Comparison of ENCODE assay signal across 16 mouse cellular contexts in genomic region chr4:120886811-120887210, GRCm38 (mm10). TPM values are rescaled to one million over a fixed set of nuclear protein-coding genes. Genes with fewer than 3 reads are reported as not detected.
DNase-seq lines count a peak whose midpoint lies in the region; ATAC-seq lines count a peak whose summit lies in the region.
"Had no signal": no experiment of that assay in that cellular context is flagged by ENCODE, and none has a peak within 500 bp of the region (broad histone marks: within the 10 kb centered on the region; RNA-seq: fewer than 3 reads in every experiment).

No protein-coding gene starts in this region.

- ATAC-seq in midbrain, embryonic 11.5 days (ENCODE audit: low FRiP score), result no peak
- ATAC-seq in midbrain, embryonic 15.5 days (replicated peaks), result no peak
- ATAC-seq: forebrain, embryonic 14.5 days; forebrain, embryonic 16.5 days had no signal

- H3K4me3 ChIP-seq in midbrain, embryonic 11.5 days (ENCODE audit: low read depth, low read length), result no peak overlapping the region
- H3K4me3 ChIP-seq in midbrain, embryonic 15.5 days, result no peak overlapping the region
- H3K4me3 ChIP-seq: embryonic facial prominence, embryonic 13.5 days; embryonic facial prominence, embryonic 15.5 days; erythroblast, embryonic 14.5 days; forebrain, embryonic 10.5 days; forebrain, embryonic 12.5 days had no signal

- H3K27ac ChIP-seq in midbrain, embryonic 11.5 days (ENCODE audit: low read depth, low read length), result no peak overlapping the region
- H3K27ac ChIP-seq in midbrain, embryonic 15.5 days, result no peak overlapping the region
- H3K27ac ChIP-seq: embryonic facial prominence, embryonic 13.5 days; embryonic facial prominence, embryonic 15.5 days; forebrain, embryonic 10.5 days; forebrain, embryonic 12.5 days had no signal

- H3K9ac ChIP-seq in midbrain, embryonic 11.5 days (ENCODE audit: low read length), result no peak overlapping the region
- H3K9ac ChIP-seq in midbrain, embryonic 15.5 days, result no peak overlapping the region
- H3K9ac ChIP-seq: embryonic facial prominence, embryonic 13.5 days; embryonic facial prominence, embryonic 15.5 days; forebrain, embryonic 12.5 days had no signal

- H3K36me3 ChIP-seq in midbrain, embryonic 11.5 days (ENCODE audit: control insufficient read depth, insufficient read depth, low read length), result no peaks in the 10 kb centered on the region
- H3K36me3 ChIP-seq in midbrain, embryonic 15.5 days (replicated peaks), result no peaks in the 10 kb centered on the region; the same call in 1 of the 2 replicates
- H3K36me3 ChIP-seq: embryonic facial prominence, embryonic 13.5 days; embryonic facial prominence, embryonic 15.5 days; forebrain, embryonic 10.5 days; forebrain, embryonic 12.5 days had no signal

- peaks cover 4% of the 10 kb centered on the region; the same call in 1 of the 2 replicates for H3K27me3 ChIP-seq in midbrain, embryonic 11.5 days (ENCODE audit: control insufficient read depth, insufficient read depth, low read length)
- peaks cover 7% of the 10 kb centered on the region; the same call in 1 of the 2 replicates for H3K27me3 ChIP-seq in midbrain, embryonic 15.5 days (replicated peaks)
- H3K27me3 ChIP-seq: embryonic facial prominence, embryonic 15.5 days; forebrain, embryonic 12.5 days had no signal

- H3K9me3 ChIP-seq in midbrain, embryonic 11.5 days (ENCODE audit: control insufficient read depth, low read length), result no peaks in the 10 kb centered on the region
- H3K9me3 ChIP-seq in midbrain, embryonic 15.5 days, result no peaks in the 10 kb centered on the region
- H3K9me3 ChIP-seq: embryonic facial prominence, embryonic 13.5 days; embryonic facial prominence, embryonic 15.5 days; forebrain, embryonic 10.5 days; forebrain, embryonic 12.5 days had no signal

- H3K4me1 ChIP-seq in midbrain, embryonic 11.5 days (ENCODE audit: control insufficient read depth, insufficient read depth, low read length), result peaks cover 17% of the 10 kb centered on the region
- H3K4me1 ChIP-seq in midbrain, embryonic 15.5 days, result peaks cover 25% of the 10 kb centered on the region

- 81% methylated on average over 5 of the region's 5 CpGs for WGBS in midbrain, embryonic 11.5 days
- 92% methylated on average over 5 of the region's 5 CpGs for WGBS in midbrain, embryonic 15.5 days

- no peak overlapping the region for H3K4me2 ChIP-seq in midbrain, embryonic 11.5 days
- no peak overlapping the region for H3K4me2 ChIP-seq in midbrain, embryonic 15.5 days
- H3K4me2 ChIP-seq: embryonic facial prominence, embryonic 13.5 days; embryonic facial prominence, embryonic 15.5 days; forebrain, embryonic 12.5 days had no signal

- DNase-seq in cerebellum, adult 9-10 months, result peak; percentile 50
- no peak for DNase-seq in cerebellum, adult 8-10 months
- peak; percentile 43 to 45 for DNase-seq in cerebellum, postnatal 10 days
- no peak for DNase-seq in cerebellum, postnatal 4 days (ENCODE audit: low spot score in 2 of 2)
- DNase-seq in midbrain, embryonic 11.5 days (ENCODE audit: low spot score, missing footprints), result peak; percentile 45
- DNase-seq: adrenal gland, adult 2 months; adrenal gland, postnatal 25 days; embryo, embryonic 11 days had no signal

RNA-seq across cellular contexts. Expression of gene Rims3, which starts 32.2 kb away (rescaled TPM):
- 3.4 and 3.5 TPM in 2 replicates for polyA plus RNA-seq in midbrain, embryonic 11.5 days (2014; fragmentation: Nextera tagmentation; extraction: Ambion mirVana)
- 25.4 and 27.0 TPM in 2 replicates for polyA plus RNA-seq in midbrain, embryonic 15.5 days (2015; fragmentation: Nextera tagmentation; extraction: Ambion mirVana)

RNA-seq across cellular contexts. Expression of gene Exo5, which starts 38.0 kb away (rescaled TPM):
- polyA plus RNA-seq in midbrain, embryonic 11.5 days (2014; fragmentation: Nextera tagmentation; extraction: Ambion mirVana), result 32.0 and 32.3 TPM in 2 replicates
- polyA plus RNA-seq in midbrain, embryonic 15.5 days (2015; fragmentation: Nextera tagmentation; extraction: Ambion mirVana), result 37.3 and 39.1 TPM in 2 replicates

RNA-seq across cellular contexts. Expression of gene Nfyc, which starts 55.4 kb away (rescaled TPM):
- 117 and 118 TPM in 2 replicates for polyA plus RNA-seq in midbrain, embryonic 11.5 days (2014; fragmentation: Nextera tagmentation; extraction: Ambion mirVana)
- polyA plus RNA-seq in midbrain, embryonic 15.5 days (2015; fragmentation: Nextera tagmentation; extraction: Ambion mirVana), result 79.2 and 81.6 TPM in 2 replicates

Comparison
In these comparisons a context has a peak if more than half of its experiments do, and no peak if none do; other contexts are left out.
1. DNase-seq: peak in cerebellum, adult 9-10 months (single experiment), cerebellum, postnatal 10 days (2 of 2) and midbrain, embryonic 11.5 days (single experiment); none in cerebellum, adult 8-10 months (single experiment) and cerebellum, postnatal 4 days (0 of 2).